Mouse (Mus musculus) CH12.LX (cell line): Measurements from ENCODE around the gene Gng12. TPM values are rescaled to one million over a fixed set of nuclear protein-coding genes. Genes with fewer than 3 reads are reported as not detected.

Experiments
- DNase-seq: peaks from one replicate; pipeline ENCODE4 v3.0.0-alpha.2; 2013; ENCODE audit errors: extremely low read depth
- H3K27ac ChIP-seq: 2 replicates; pipeline ENCODE4 v1.5.1; 2012; ENCODE audit warnings: low read depth, mild to moderate bottlenecking, control low read depth, moderate library complexity; ENCODE audit not compliant: insufficient read depth
- H3K27me3 ChIP-seq: replicated peaks from 2 replicates; pipeline ENCODE3; 2012; ENCODE audit warnings: inconsistent platforms
- H3K36me3 ChIP-seq, 2 experiments: replicated peaks in 1 of 2; 2 replicates each; pipeline versions ENCODE3 to v1.6.1; 2012; ENCODE audit warnings: inconsistent platforms in 1 of 2, low read length in 1 of 2, mild to moderate bottlenecking in 1 of 2, mixed read lengths in 1 of 2, moderate library complexity in 1 of 2; ENCODE audit not compliant: control insufficient read depth in 1 of 2, insufficient read depth in 1 of 2
- H3K4me1 ChIP-seq, 2 experiments: 2 replicates each; pipeline ENCODE4 v1.6.1; 2012; ENCODE audit warnings: inconsistent platforms in 1 of 2, moderate library complexity in 1 of 2; ENCODE audit not compliant: insufficient read depth in 2 of 2, control insufficient read depth in 1 of 2
- H3K4me2 ChIP-seq: 2 replicates; pipeline ENCODE4 v1.6.1; 2012; ENCODE audit warnings: low read depth, mild to moderate bottlenecking, control low read depth; ENCODE audit not compliant: poor library complexity, insufficient read depth, severe bottlenecking
- H3K4me3 ChIP-seq, 3 experiments: fragments of 150-350 bp in 1 of 3; sonication (generic) in 1 of 3; replicated peaks in 1 of 3; 2 replicates each; pipeline versions ENCODE3 to v1.5.1; 2011 to 2012; ENCODE audit warnings: low read depth in 2 of 3, low read length in 2 of 3, mild to moderate bottlenecking in 2 of 3, moderate library complexity in 2 of 3, control low read depth in 1 of 3, improper control_type of control experiment in 1 of 3, inconsistent platforms in 1 of 3, mixed read lengths in 1 of 3; ENCODE audit not compliant: poor library complexity in 1 of 3
- H3K79me2 ChIP-seq: replicated peaks from 2 replicates; pipeline ENCODE4 v1.6.1; 2012; ENCODE audit warnings: mild to moderate bottlenecking, moderate library complexity; ENCODE audit not compliant: control insufficient read depth, poor library complexity, insufficient read depth, severe bottlenecking; ENCODE audit errors: extremely low read depth
- H3K9ac ChIP-seq: 2 replicates; pipeline ENCODE4 v1.6.1; 2012; ENCODE audit warnings: low read depth, mild to moderate bottlenecking, control low read depth, moderate library complexity; ENCODE audit not compliant: insufficient read depth
- H3K9me3 ChIP-seq: replicated peaks from 2 replicates; pipeline ENCODE3; 2012; ENCODE audit warnings: low read length, inconsistent platforms, mixed read lengths
- BHLHE40 ChIP-seq: IDR thresholded peaks from 2 replicates; pipeline ENCODE4 v1.6.1; 2011; ENCODE audit warnings: mild to moderate bottlenecking, low read depth, low read length, improper control_type of control experiment
- CHD1 ChIP-seq: IDR thresholded peaks from 2 replicates; pipeline ENCODE4 v1.6.1; 2012; ENCODE audit warnings: low read depth, low read length, improper control_type of control experiment, inconsistent platforms
- CHD2 ChIP-seq: IDR thresholded peaks from 2 replicates; pipeline ENCODE4 v1.6.1; 2011; ENCODE audit warnings: low read length, improper control_type of control experiment
- CTCF ChIP-seq, 2 experiments: IDR thresholded peaks in 1 of 2; conservative IDR thresholded peaks in 1 of 2; 2 replicates each; pipeline ENCODE4 v1.5.1; 2011 to 2012; ENCODE audit warnings: low read depth in 2 of 2, low read length in 2 of 2, improper control_type of control experiment in 1 of 2, inconsistent platforms in 1 of 2, mild to moderate bottlenecking in 1 of 2, moderate library complexity in 1 of 2
- E2F4 ChIP-seq: IDR thresholded peaks from 2 replicates; pipeline ENCODE4 v1.6.1; 2011; ENCODE audit warnings: low read depth, low read length, improper control_type of control experiment; ENCODE audit not compliant: insufficient replicate concordance
- GABPA ChIP-seq: IDR thresholded peaks from 2 replicates; pipeline ENCODE4 v1.6.1; 2012; ENCODE audit warnings: low read depth, low read length, improper control_type of control experiment, inconsistent platforms; ENCODE audit not compliant: insufficient replicate concordance
- HCFC1 ChIP-seq: IDR thresholded peaks from 2 replicates; pipeline ENCODE4 v1.6.1; 2012; ENCODE audit warnings: low read depth, mild to moderate bottlenecking, inconsistent platforms, low read length, improper control_type of control experiment
- KAT2A ChIP-seq: IDR thresholded peaks from 2 replicates; pipeline ENCODE4 v1.6.1; 2012; ENCODE audit warnings: low read length, improper control_type of control experiment, inconsistent platforms; ENCODE audit not compliant: insufficient replicate concordance
- MEF2A ChIP-seq: IDR thresholded peaks from 2 replicates; pipeline ENCODE4 v1.6.1; 2014; ENCODE audit warnings: low read depth, mild to moderate bottlenecking, inconsistent platforms, low read length, improper control_type of control experiment, borderline replicate concordance
- NELFE ChIP-seq: IDR thresholded peaks from 2 replicates; pipeline ENCODE4 v1.6.1; 2011; ENCODE audit warnings: low read depth, low read length, improper control_type of control experiment
- NRF1 ChIP-seq: IDR thresholded peaks from 2 replicates; pipeline ENCODE4 v1.6.1; 2014; ENCODE audit warnings: low read depth, mild to moderate bottlenecking, inconsistent platforms, low read length, improper control_type of control experiment, moderate library complexity
- PAX5 ChIP-seq: IDR thresholded peaks from 2 replicates; pipeline ENCODE4 v1.6.1; 2012; ENCODE audit warnings: low read length, inconsistent platforms, mixed read lengths
- RCOR1 ChIP-seq: conservative IDR thresholded peaks from 2 replicates; pipeline ENCODE4 v1.6.1; 2012; ENCODE audit warnings: low read depth, mild to moderate bottlenecking, inconsistent platforms, low read length, improper control_type of control experiment
- SMC3 ChIP-seq: IDR thresholded peaks from 2 replicates; pipeline ENCODE4 v1.6.1; 2011; ENCODE audit warnings: low read depth, low read length, improper control_type of control experiment
- TBP ChIP-seq: conservative IDR thresholded peaks from 2 replicates; pipeline ENCODE4 v1.6.1; 2011; ENCODE audit warnings: low read depth, low read length, improper control_type of control experiment
- USF1 ChIP-seq: IDR thresholded peaks from 2 replicates; pipeline ENCODE4 v1.6.1; 2014; ENCODE audit warnings: low read depth, mild to moderate bottlenecking, inconsistent platforms, low read length, improper control_type of control experiment
- ZC3H11A ChIP-seq: IDR thresholded peaks from 2 replicates; pipeline ENCODE4 v1.6.1; 2012; ENCODE audit warnings: low read depth, mild to moderate bottlenecking, inconsistent platforms, low read length, improper control_type of control experiment
- ZNF384 ChIP-seq: IDR thresholded peaks from 2 replicates; pipeline ENCODE4 v1.6.1; 2012; ENCODE audit warnings: low read depth, low read length, improper control_type of control experiment, inconsistent platforms
- dilution Hi-C: fragments of 300-500 bp; cut with MboI; formaldehyde crosslinking; loops from 2 replicates; pipeline ENCODE4 v1.14.3; 2020; ENCODE audit warnings: low sequenced_read_pairs; ENCODE audit not compliant: extremely low pct_unique_long_range_greater_than_20kb, extremely low pct_ligation_motif_present
- in situ Hi-C: fragments of 300-500 bp; cut with MboI; formaldehyde crosslinking; loops from 3 replicates; pipeline ENCODE4 v1.14.3; 2019; ENCODE audit warnings: low sequenced_read_pairs, low pct_ligation_motif_present, low pct_unique_long_range_greater_than_20kb, mixed read lengths
- polyA plus RNA-seq: library from polyadenylated mRNA; unstranded; fragments of >175 nt; gene quantifications from 2 replicates; pipeline ENCODE4 v1.2.1, GENCODE M21; 2012; ENCODE audit warnings: low read depth; ENCODE audit not compliant: insufficient read length
- total RNA-seq, 2 experiments: library from RNA; depleted of rRNA; stranded (reverse); fragments of 300-350 nt in 1 of 2; fragments of >200 nt in 1 of 2; gene quantifications; 2 replicates each; pipeline ENCODE4 v1.2.3; 2012 to 2014

Gene Gng12
- total and polyA plus RNA-seq, 3 experiments: 3.9 to 20.8 (median 12.2) TPM

DNA sequence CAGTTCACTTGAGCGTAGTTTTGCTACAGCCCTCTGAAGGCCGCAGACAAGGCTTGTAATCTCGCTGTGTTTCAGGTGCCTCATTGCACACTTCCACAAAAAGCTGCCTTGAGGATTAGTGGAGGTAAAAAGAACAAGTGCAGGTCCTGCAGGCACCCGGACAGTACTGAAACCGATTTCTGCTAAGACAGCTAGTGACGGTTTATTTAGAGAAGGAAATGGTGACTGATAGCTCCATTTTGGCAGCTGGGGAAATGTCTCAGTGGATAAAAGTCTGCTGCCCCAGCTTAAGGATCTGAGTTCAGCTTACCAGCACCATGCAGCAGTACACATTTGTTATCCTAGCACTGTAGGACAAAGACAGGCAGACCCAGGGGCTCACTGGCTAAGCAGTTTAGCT, 45.6 kb downstream of the Gng12 start:
- no peak for TF ChIP-seq PAX5
- TF ChIP-seq RCOR1: no peak
- Histone ChIP-seq H3K4me3 (no peak overlapping the region), H3K4me1 (peaks cover 3 to 50% of the 10 kb centered on the region in 2 experiments), H3K36me3 (no peaks in the 10 kb centered on the region), H3K79me2 (no peaks in the 10 kb centered on the region), H3K4me2 (no peak overlapping the region), H3K27ac (no peak overlapping the region), H3K9me3 (no peaks in the 10 kb centered on the region), H3K9ac (no peak overlapping the region), H3K27me3 (no peaks in the 10 kb centered on the region)
- dilution Hi-C loops: no loop called here
- in situ Hi-C loops: loop anchor here (10.0 kb wide), 1 partner anchor 97 kb away; no protein-coding TSS in a partner anchor
- DNase-seq: no peak

DNA sequence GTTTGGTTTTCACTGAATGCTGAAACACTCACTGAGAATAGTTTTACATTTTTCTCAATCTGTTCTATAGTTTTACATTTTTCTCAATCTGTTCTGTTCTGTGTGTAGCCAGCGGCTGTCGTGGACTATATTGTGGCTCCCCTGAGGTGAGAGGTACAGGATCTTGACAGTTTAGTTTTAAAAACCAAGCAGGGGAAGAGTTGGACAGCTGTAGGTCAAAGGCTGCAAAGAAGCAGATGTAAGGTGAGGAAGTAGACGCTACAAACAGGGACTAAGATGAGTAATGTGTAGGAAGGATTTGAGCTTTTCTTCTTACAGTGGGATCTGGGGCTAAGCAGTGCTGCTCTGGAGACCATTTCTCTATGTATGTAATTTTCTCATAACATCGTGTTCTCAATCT, 46.6 kb downstream of the Gng12 start:
- Histone ChIP-seq H3K36me3 (no peaks in the 10 kb centered on the region), H3K4me1 (peaks cover 3 to 52% of the 10 kb centered on the region in 2 experiments), H3K27ac (no peak overlapping the region), H3K79me2 (no peaks in the 10 kb centered on the region), H3K4me2 (no peak overlapping the region), H3K9ac (no peak overlapping the region), H3K27me3 (no peaks in the 10 kb centered on the region), H3K4me3 (no peak overlapping the region), H3K9me3 (no peaks in the 10 kb centered on the region)
- no peak for DNase-seq
- dilution Hi-C loops (no loop called here), in situ Hi-C loops (loop anchor here (10.0 kb wide), 1 partner anchor 98 kb away; no protein-coding TSS in a partner anchor)
- TF ChIP-seq GABPA (no peak), BHLHE40 (no peak), ZC3H11A (no peak), ZNF384 (no peak), CTCF (conservative IDR thresholded peaks at IDR 0.05 in 1 of 2, IDR thresholded peaks at IDR 0.05 in 1 of 2; ENCODE audit: low read depth in 2 of 2, low read length in 2 of 2) (no peak), PAX5 (no peak), USF1 (no peak), MEF2A (no peak), CHD1 (no peak), HCFC1 (no peak), KAT2A (no peak), CHD2 (no peak), NRF1 (no peak), SMC3 (no peak), NELFE (no peak), E2F4 (no peak), TBP (no peak)
